Mouse (Mus musculus): Measurements from ENCODE around the gene Atp23.

DNA sequence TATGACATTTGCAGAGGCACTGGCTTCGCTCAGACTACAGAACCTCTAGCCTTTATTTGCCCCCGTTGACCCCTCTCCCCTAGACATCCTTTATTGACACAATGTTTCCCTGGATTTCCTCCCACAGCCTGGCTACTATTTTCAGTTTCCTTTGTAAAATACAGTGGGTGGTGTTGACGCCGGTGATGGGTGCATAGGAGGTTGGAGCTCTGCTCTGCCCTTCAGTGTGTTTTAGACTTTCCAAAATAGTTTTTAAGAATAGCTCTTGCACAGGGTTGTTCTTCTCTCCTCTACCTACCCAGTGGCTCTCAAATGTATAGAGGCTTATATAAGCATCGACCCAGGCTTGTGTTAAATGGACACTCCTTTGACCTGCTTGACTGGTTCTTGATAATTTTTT lies 48.7 kb upstream of the Atp23 start:
- no peak for TF ChIP-seq HCFC1 (IDR thresholded peaks at IDR 0.05; ENCODE audit: borderline replicate concordance, insufficient read depth, low read length)
- no peak for TF ChIP-seq CHD2 (IDR thresholded peaks at IDR 0.05; ENCODE audit: low read depth, low read length)
- no peak for TF ChIP-seq MAFK (IDR thresholded peaks at IDR 0.05; ENCODE audit: insufficient read depth, low read depth, low read length)
- TF ChIP-seq ZC3H11A (IDR thresholded peaks at IDR 0.05; ENCODE audit: borderline replicate concordance, low read depth, low read length) = no peak
